Mouse (Mus musculus): Measurements from ENCODE around the gene Lrrc66. TPM values are rescaled to one million over a fixed set of nuclear protein-coding genes. Genes with fewer than 3 reads are reported as not detected.

Lrrc66 gene
- total RNA-seq, 2 experiments from 2014 or later, result not detected

DNA sequence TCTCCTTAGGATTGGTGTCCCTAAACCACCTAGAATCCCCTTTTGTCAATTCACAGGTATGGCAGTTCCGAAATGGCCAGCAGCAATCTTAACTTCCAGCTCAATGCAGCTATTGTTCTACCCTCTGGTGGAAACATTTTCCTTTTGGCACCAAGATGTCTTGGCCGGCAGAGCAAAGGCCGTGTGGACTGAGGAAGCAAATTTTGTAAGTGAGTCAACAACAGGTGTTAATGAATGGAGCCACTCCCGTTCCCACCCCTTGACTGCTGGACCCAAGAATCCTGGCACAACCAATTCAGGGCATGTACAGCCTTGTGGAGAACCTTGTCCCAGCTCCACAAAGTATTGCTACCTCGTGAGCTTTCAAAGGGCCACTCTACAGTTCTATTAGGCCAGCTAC lies 66.2 kb downstream of the Lrrc66 start:
- no peak for DNase-seq (ENCODE audit: low spot score in 2 of 2)

DNA sequence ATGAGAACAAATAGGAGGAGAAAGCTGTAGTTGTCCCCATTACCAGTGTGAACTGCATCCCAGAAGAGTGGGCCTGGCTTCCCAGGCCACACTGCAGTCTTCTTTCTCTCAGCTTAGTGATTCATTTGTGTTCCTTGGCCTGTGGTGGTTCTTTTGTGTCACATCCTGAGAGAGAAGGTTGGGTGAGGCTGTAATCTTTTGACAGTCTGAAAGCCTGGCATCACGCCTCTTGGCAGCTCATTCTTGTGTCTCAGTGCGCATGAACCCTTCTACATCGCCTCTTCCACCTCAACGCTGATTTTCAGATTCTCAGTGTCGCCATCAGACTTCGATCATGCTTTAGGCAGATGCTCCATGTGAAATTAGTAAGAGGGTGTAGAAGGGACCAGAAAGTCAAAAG lies 68.3 kb downstream of the Lrrc66 start:
- DNase-seq (ENCODE audit: low spot score in 2 of 2), result no peak

DNA sequence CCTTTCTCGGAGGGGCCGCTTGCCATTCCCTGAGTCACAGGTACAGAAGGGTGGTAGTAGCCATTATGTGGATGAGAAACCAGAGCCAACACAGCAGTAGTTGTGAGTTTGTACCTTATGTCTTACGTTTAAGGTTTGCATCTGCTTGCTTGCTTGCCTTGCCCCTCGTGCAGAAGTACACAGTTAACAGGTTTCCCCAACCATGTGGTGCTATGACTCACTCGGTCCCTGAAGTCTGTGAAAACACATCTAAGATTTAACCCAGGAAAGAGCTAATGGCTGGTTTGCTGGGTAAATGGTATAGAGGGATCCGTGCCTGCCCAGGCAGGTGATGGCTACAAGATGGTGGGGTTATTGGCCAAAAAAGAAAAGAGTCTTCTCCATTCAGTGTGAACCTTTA lies 73.6 kb downstream of the Lrrc66 start:
- no peak for DNase-seq (ENCODE audit: low spot score in 2 of 2)

DNA sequence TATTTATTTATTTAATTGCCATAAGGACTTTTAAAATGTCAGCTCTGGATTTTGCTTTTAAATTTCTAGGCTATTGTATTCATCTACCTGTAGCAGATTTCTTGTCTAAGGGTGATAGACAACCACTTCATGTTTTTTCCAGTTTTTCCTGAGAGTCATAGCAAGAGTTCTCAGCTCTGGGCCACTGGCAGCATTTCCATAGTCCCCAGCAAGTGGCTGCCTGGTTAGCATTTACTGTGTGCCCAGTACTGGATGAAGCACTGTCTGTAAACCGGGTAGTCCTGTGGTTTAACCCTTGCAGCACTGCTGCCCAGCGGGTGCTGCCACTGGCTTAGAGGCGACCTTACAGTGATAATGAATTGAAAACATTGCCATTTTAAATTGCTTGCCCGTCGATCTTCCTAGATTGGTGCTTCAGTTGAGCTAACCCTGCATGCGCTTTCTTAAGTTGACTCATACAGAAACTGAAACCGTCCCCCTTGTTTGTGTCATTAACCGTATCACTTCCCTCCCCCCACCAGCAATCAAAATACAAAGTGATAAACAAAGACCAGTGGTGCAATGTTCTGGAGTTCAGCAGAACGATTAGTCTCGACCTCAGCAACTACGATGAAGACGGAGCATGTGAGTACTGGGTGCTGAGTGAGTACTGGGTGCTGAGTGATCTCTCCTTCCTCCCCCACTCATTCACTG lies 75.4 kb downstream of the Lrrc66 start:
- DNase-seq (ENCODE audit: low spot score in 2 of 2), result no peak

Other genes starting within 250 kb of the Lrrc66 start
- gene Cwh43, start 226.5 kb downstream of the Lrrc66 start, total RNA-seq (2021), result 1 to 10 TPM; 1.3 to 2.1 TPM
- gene Dcun1d4, start 151.5 kb downstream of the Lrrc66 start, total RNA-seq (2021), result 100 to 1,000 TPM; 132 to 133 TPM
- gene Sgcb, start 15.3 kb upstream of the Lrrc66 start, total RNA-seq (2021), result 10 to 100 TPM; 40.2 to 43.2 TPM
- gene Spata18, start 18.9 kb upstream of the Lrrc66 start, total RNA-seq (2021), result under 1 TPM in 1 of 2 experiments, not detected in 1; 0.51 TPM